Mouse (Mus musculus) bone marrow, adult 2 months (tissue): Measurements from ENCODE around the gene Scn8a. TPM values are rescaled to one million over a fixed set of nuclear protein-coding genes. Genes with fewer than 3 reads are reported as not detected.

Experiments
- H3K27ac ChIP-seq: fragments of 200-500 bp; 2 replicates; pipeline ENCODE4 v1.5.1; 2012; ENCODE audit warnings: low read depth, mild to moderate bottlenecking, control low read depth, inconsistent platforms, low read length; ENCODE audit not compliant: control insufficient read depth, poor library complexity, insufficient read depth
- H3K4me1 ChIP-seq: fragments of 200-500 bp; 2 replicates; pipeline ENCODE4 v1.6.1; 2011; ENCODE audit warnings: low read length; ENCODE audit not compliant: control insufficient read depth, insufficient read depth
- H3K4me3 ChIP-seq: fragments of 200-500 bp; replicated peaks from 2 replicates; pipeline ENCODE3; 2011; ENCODE audit warnings: mild to moderate bottlenecking, low read depth, low read length, control low read depth; ENCODE audit not compliant: control insufficient read depth
- CTCF ChIP-seq: fragments of 200-500 bp; IDR thresholded peaks from 2 replicates; pipeline ENCODE4 v1.5.1; 2011; ENCODE audit warnings: low read length, control low read depth; ENCODE audit not compliant: control insufficient read depth, insufficient read depth
- POLR2A ChIP-seq: fragments of 200-500 bp; IDR thresholded peaks from 2 replicates; pipeline ENCODE4 v1.6.1; 2011; ENCODE audit warnings: low read depth, mild to moderate bottlenecking, control low read depth, low read length, borderline replicate concordance; ENCODE audit not compliant: control insufficient read depth
- WGBS: fragments of 180-500 bp; shearing (Covaris S2); methylation state at CpG from one replicate; pipeline ENCODE4 v1.1.7; 2018; 5-methylcytosine and 5-hydroxymethylcytosine counted together
- polyA plus RNA-seq: library from polyadenylated mRNA; stranded (reverse); fragments of >200 nt; gene quantifications from 2 replicates; pipeline ENCODE4 v1.2.4, GENCODE M21; 2011; ENCODE audit warnings: low replicate concordance; ENCODE audit not compliant: missing spikeins, insufficient read depth, insufficient read length

The Scn8a gene
- polyA plus RNA-seq, 1 experiment = not detected

DNA sequence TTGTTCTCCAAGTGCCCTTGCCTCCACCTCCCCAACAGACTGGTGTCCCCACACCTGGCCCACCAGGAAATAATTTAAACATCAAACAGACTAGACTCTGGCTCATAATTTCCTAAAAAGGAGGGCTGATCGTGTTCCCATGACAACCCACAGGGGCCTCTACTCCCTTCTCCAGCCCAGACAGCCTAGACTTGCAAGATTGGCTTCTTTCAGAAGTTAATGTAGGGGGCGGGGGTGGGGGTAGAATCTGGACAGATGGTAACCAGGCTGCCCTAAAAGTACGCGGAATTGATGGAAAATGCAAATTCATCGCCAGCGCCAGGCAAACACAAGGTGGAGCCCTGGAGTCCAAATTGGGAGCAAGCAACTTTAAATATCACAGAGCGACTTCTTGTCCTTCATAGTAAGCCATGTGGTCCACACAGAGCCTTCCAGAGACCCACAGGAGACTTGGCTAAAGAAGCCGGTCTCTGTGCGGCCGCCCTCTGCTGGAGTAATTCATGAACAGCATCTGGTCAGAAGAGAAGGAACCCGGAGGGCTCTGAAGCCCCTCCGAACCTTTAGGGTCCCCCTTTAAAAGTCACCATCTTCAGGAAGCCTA, 31.0 kb upstream of the Scn8a start:
- no peaks in the 10 kb centered on the region for H3K4me1 ChIP-seq
- no peak overlapping the region for H3K4me3 ChIP-seq
- H3K27ac ChIP-seq = no peak overlapping the region
- no peak for TF ChIP-seq POLR2A
- peak; percentile 27; the same call in 1 of the 2 replicates for TF ChIP-seq CTCF
- 36% methylated on average over 12 of the region's 12 CpGs for WGBS

DNA sequence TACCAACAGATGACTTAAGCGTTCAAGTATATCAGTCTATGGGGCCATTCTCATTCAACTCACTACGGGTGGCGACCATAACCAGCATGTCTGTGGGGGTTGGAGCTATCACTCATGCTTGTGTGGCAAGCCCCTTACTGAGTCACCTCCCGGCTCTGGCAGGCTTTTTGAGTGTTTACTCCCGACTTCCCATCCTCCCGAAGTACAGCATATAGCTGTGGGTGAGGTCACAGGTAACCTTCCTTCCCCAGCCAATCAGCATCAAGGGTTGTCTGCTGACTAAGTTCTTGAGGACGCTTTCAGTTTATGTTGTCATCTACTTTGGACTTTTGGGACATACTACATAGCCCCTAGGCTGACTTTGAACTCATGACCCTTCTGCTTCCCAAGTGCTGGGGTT, 25.3 kb upstream of the Scn8a start:
- no peaks in the 10 kb centered on the region for H3K4me1 ChIP-seq
- TF ChIP-seq POLR2A (no peak), CTCF (no peak)
- WGBS = 75% methylated on average over 7 of the region's 7 CpGs
- no peak overlapping the region for H3K27ac ChIP-seq
- H3K4me3 ChIP-seq = no peak overlapping the region

DNA sequence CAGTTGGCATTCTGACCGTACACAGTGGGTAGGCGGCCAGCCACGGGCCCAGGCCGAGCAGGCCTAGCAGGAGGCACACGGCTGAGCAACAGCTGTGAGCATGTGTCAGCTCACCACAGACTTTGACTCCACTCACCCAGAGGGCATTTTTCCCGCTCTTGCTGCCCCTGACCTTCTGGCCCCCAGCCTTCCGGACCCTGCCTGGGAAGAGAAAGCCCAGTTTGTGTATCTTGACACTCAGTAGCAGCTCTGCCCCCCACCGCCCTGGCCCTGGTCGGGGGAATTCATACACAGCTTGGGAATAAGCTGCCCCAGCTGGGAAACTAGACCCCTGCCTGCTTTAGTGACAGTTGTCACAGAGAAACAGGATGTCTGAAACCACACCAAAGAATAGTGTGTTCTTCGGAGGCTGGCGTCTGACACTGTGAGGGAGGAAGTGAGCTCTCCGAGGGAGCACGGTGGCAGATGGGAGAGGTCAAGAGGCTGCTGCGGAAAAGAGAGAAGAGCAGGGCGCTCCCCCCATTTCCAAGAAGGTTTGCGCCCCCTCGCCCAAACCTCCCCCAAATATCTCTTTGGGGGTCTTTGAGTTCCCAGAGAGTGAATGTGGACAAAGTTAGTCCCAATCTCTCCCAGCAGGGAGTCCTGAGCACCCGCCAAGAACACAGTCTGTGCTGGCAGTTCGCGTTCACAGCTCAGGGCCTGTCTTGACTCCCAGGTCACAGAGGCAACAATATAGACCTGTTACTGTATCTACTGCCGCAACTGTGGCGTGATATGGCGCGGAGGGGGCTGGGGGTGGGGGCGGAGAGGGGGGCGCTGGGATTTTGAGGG, 24.4 kb upstream of the Scn8a start:
- WGBS = 45% methylated on average over 26 of the region's 26 CpGs
- H3K4me3 ChIP-seq = no peak overlapping the region
- no peaks in the 10 kb centered on the region for H3K4me1 ChIP-seq
- TF ChIP-seq CTCF (no peak), POLR2A (no peak)
- H3K27ac ChIP-seq = peak overlapping the region; percentile 62

DNA sequence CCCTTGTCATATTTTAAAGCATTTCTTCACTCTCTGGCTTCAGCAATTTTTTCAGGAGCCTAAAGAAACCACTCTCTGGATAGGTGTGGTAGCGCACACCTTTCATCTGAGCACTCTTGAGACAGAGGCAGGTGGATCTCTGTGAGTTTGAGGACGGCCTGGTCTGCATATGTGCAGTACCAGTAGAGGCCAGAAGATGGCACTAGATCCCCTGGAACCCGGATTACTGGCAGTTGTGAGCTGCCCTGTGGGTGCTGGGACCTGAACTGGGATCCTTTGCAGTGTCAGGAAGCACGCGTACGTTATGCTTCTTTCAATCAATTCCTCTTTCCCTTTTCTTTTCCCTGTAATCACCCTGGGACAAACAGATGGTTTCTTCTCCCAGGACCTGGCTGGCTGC, 22.5 kb upstream of the Scn8a start:
- TF ChIP-seq CTCF (peak; percentile 28; the same call in 1 of the 2 replicates), POLR2A (no peak)
- Histone ChIP-seq H3K4me1 (no peaks in the 10 kb centered on the region; the same call in 1 of the 2 replicates), H3K27ac (no peak overlapping the region), H3K4me3 (no peak overlapping the region)
- WGBS = 82% methylated on average over 6 of the region's 6 CpGs

DNA sequence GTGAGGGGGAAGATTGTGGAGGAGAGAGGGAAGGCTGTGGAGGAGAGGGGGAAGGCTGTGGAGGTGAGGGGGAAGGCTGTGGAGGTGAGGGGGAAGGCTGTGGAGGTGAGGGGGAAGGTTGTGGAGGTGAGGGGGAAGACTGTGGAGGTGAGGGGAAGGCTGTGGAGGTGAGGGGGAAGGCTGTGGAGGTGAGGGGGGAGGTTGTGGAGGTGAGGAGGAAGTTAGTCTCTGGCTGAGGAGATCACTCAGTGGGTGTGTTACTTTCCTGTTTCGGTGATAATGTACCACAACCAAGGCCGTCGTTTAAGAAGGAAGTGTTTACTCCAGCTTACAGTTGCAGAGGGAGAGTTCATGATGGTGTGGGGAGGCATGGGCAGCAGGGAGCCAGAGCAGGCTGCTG, 12.1 kb upstream of the Scn8a start:
- Histone ChIP-seq H3K4me1 (no peaks in the 10 kb centered on the region), H3K27ac (no peak overlapping the region), H3K4me3 (no peak overlapping the region)
- 25% methylated on average over 3 of the region's 3 CpGs for WGBS
- TF ChIP-seq POLR2A = no peak
- TF ChIP-seq CTCF = no peak

DNA sequence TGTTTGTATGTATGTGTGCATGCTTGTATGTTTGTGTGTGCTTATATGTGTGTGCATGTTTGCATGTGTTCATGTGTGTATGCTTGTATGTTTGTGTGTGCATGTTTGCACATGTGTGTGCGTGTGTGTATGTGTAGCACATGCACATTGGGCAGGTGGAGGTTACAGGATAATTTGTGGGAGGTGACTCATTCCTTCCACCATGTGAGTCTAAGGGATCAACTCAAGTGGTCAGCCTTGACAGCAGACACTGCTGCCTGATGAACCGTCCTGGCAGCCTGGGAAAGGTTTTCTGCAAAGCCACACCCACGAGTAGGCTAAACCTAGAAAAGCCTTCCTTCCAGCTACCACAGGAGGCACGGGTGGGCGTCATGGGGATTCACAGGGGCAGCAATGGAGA, 8.8 kb upstream of the Scn8a start:
- 39% methylated on average over 5 of the region's 5 CpGs for WGBS
- Histone ChIP-seq H3K27ac (no peak overlapping the region), H3K4me3 (no peak overlapping the region), H3K4me1 (no peaks in the 10 kb centered on the region)
- no peak for TF ChIP-seq POLR2A
- TF ChIP-seq CTCF = no peak

DNA sequence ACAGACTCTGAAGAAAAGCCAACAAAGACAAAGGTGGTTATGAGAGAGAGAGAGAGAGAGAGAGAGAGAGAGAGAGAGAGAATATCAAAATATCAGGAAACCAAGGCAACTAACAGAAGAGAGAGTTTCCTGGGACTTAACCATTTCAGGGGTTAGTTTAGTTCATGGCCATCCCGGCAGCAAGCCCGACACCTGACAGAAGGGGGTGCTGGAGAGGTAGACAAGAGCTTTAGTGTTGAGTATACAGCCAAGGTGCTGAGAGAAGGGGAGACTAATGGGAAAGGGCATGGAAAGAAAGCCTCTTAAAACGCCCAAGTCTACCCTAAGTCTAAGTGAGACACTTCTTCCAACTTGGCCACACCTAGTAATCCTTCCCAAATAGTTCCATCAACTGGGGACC, 4.1 kb upstream of the Scn8a start:
- Histone ChIP-seq H3K4me3 (no peak overlapping the region), H3K27ac (no peak overlapping the region), H3K4me1 (no peaks in the 10 kb centered on the region; the same call in 1 of the 2 replicates)
- 42% methylated on average over 3 of the region's 3 CpGs for WGBS
- TF ChIP-seq CTCF = no peak
- no peak for TF ChIP-seq POLR2A

DNA sequence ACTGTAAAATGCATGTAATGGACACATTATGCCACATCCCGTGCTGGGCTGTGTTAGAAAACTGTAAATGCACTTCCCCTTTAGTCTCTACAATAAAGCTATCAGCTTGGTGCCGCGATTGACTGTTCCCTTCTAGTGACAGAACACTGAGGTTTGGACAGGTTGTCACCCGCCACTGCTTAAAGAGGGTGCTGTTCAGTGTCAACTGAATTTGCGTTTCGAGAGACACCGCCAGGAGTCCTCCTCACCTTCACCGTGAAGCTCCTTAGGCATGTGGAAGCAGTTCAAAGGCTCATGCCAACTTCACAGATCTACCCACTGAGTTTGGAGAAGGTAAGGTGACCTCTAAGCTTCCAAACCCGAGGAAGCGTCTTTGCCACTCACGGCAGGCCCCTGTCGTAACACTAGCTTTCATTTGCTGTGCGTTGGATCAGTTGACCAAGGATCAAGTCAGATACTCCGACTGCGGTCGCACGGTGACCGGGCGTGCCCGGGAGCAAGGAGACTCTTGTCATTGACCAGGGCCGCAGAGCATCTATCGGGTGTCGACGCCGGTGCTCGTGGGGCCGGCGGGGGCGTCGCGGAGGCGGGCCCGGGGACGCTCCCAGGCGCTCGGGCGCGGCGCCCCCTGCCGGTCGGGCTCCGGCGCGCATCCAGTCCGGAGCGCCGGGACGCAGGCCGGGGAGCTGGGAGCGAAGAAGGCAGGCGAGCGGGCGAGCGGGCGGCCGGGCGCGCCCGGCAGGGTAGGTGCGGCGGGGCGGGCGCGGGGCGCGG, 530 bp downstream of the Scn8a start:
- TF ChIP-seq CTCF (peak; percentile 12; the same call in 1 of the 2 replicates), POLR2A (no peak)
- Histone ChIP-seq H3K4me3 (no peak overlapping the region), H3K27ac (no peak overlapping the region), H3K4me1 (no peaks in the 10 kb centered on the region; the same call in 1 of the 2 replicates)
- WGBS = 4% methylated on average over 61 of the region's 66 CpGs
